Mouse (Mus musculus) small intestine, adult 2 months (tissue): ENCODE measurements at regions not wholly inside any gene's neighbourhood (a gene's known extent, or its start where the extent isn't known, plus 50 kb on each side); places are given as distances from the start of the nearest gene placed in this dataset.

Experiments used
- H3K27ac ChIP-seq: fragments of 200-500 bp; 2 replicates; pipeline ENCODE4 v1.5.1; 2012; ENCODE audit warnings: low read depth, low read length, control low read depth, inconsistent platforms; ENCODE audit not compliant: insufficient read depth
- H3K27me3 ChIP-seq: fragments of 200-500 bp; 2 replicates; pipeline ENCODE4 v1.6.1; 2012; ENCODE audit warnings: mild to moderate bottlenecking, moderate library complexity, low read length, inconsistent platforms; ENCODE audit not compliant: control insufficient read depth, insufficient read depth
- H3K36me3 ChIP-seq: fragments of 200-500 bp; 2 replicates; pipeline ENCODE4 v1.6.1; 2012; ENCODE audit warnings: mild to moderate bottlenecking, low read length, control low read depth, inconsistent platforms; ENCODE audit not compliant: control insufficient read depth, insufficient read depth
- H3K4me1 ChIP-seq: fragments of 200-500 bp; 2 replicates; pipeline ENCODE4 v1.6.1; 2012; ENCODE audit warnings: low read length, inconsistent platforms, mixed read lengths; ENCODE audit not compliant: control insufficient read depth, insufficient read depth, insufficient read length
- H3K4me3 ChIP-seq: fragments of 200-500 bp; 2 replicates; pipeline ENCODE4 v1.5.1; 2012; ENCODE audit warnings: low read depth, mild to moderate bottlenecking, control low read depth, inconsistent platforms, low read length, moderate library complexity
- CTCF ChIP-seq: fragments of 200-500 bp; IDR thresholded peaks from 2 replicates; pipeline ENCODE4 v1.5.1; 2012; ENCODE audit warnings: low read depth, mild to moderate bottlenecking, control low read depth, inconsistent platforms, low read length, moderate library complexity, mixed read lengths; ENCODE audit not compliant: insufficient replicate concordance, insufficient read length; ENCODE audit errors: extremely low read depth
- POLR2A ChIP-seq: fragments of 200-500 bp; IDR thresholded peaks from 2 replicates; pipeline ENCODE4 v1.6.1; 2012; ENCODE audit warnings: low read depth, mild to moderate bottlenecking, control low read depth, inconsistent platforms, low read length, moderate library complexity
- WGBS: fragments of 180-500 bp; shearing (Covaris S2); methylation state at CpG from one replicate; pipeline ENCODE4 v1.1.7; 2018; 5-methylcytosine and 5-hydroxymethylcytosine counted together

- Histone ChIP-seq H3K36me3 (no peaks in the 10 kb centered on the region), H3K4me1 (no peaks in the 10 kb centered on the region), H3K4me3 (no peak overlapping the region), H3K27me3 (no peaks in the 10 kb centered on the region), H3K27ac (no peak overlapping the region)
- TF ChIP-seq POLR2A (no peak), CTCF (no peak)
- 84% methylated on average over 4 of the region's 4 CpGs for WGBS
Observed at GRCm38 (mm10) chr15:96944741-96945140, 111.0 kb downstream of the Slc38a4 start.

- 92% methylated on average over 4 of the region's 4 CpGs for WGBS
- H3K4me1 ChIP-seq, result no peaks in the 10 kb centered on the region
- H3K27me3 ChIP-seq, result no peaks in the 10 kb centered on the region
- no peaks in the 10 kb centered on the region for H3K36me3 ChIP-seq
- H3K4me3 ChIP-seq, result no peak overlapping the region
- TF ChIP-seq CTCF (no peak), POLR2A (no peak)
- H3K27ac ChIP-seq, result no peak overlapping the region
Observed at GRCm38 (mm10) chr15:96942651-96943050, 113.1 kb downstream of the Slc38a4 start.

DNA sequence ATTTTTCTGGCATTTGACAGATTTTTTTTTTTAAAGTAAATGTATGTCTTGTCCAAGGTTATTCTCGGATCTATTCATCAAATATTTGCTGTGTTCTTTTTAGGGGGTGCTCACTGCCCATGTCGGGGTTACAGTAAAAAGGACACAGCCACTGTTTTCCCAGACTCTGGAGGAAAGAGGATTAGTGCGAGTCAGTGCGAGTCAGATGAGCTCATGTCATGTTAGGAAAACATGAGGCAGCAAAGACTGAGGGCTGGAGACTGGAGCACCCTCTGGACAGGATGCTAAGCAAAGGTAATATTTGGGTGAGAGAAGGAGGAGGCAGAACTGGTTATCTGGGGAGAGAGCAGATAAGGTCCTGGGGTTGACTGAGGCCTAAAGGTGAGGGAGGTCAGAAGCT is 117.3 kb downstream of the Slc38a4 start:
- no peak for TF ChIP-seq CTCF
- TF ChIP-seq POLR2A, result no peak
- no peak overlapping the region for H3K4me3 ChIP-seq
- no peaks in the 10 kb centered on the region for H3K36me3 ChIP-seq
- peaks cover 2% of the 10 kb centered on the region; the same call in 1 of the 2 replicates for H3K4me1 ChIP-seq
- no peak overlapping the region for H3K27ac ChIP-seq
- no peaks in the 10 kb centered on the region for H3K27me3 ChIP-seq
- 66% methylated on average over 4 of the region's 4 CpGs for WGBS

GRCm38 (mm10) chr15:96937623-96938022 is 118.1 kb downstream of the Slc38a4 start:
- Histone ChIP-seq H3K27me3 (no peaks in the 10 kb centered on the region), H3K4me1 (peaks cover 2% of the 10 kb centered on the region; the same call in 1 of the 2 replicates), H3K4me3 (no peak overlapping the region), H3K36me3 (no peaks in the 10 kb centered on the region), H3K27ac (no peak overlapping the region)
- 56% methylated on average over 6 of the region's 6 CpGs for WGBS
- TF ChIP-seq CTCF (no peak), POLR2A (no peak)

- WGBS, result 3% methylated on average over 18 of the region's 18 CpGs
- Histone ChIP-seq H3K4me1 (peaks cover 2% of the 10 kb centered on the region; the same call in 1 of the 2 replicates), H3K27me3 (no peaks in the 10 kb centered on the region), H3K4me3 (peak overlapping the region; percentile 17; the same call in 1 of the 2 replicates), H3K27ac (no peak overlapping the region), H3K36me3 (no peaks in the 10 kb centered on the region)
- TF ChIP-seq CTCF (peak; percentile 100), POLR2A (no peak)
Observed at GRCm38 (mm10) chr15:96936705-96937346, 118.9 kb downstream of the Slc38a4 start.

- no peak overlapping the region for H3K4me3 ChIP-seq
- H3K4me1 ChIP-seq, result peaks cover 2% of the 10 kb centered on the region; the same call in 1 of the 2 replicates
- no peak overlapping the region for H3K27ac ChIP-seq
- 85% methylated on average over 5 of the region's 5 CpGs for WGBS
- H3K36me3 ChIP-seq, result no peaks in the 10 kb centered on the region
- H3K27me3 ChIP-seq, result no peaks in the 10 kb centered on the region
- TF ChIP-seq CTCF (no peak), POLR2A (no peak)
Observed at GRCm38 (mm10) chr15:96936216-96936615, 119.5 kb downstream of the Slc38a4 start.

- Histone ChIP-seq H3K36me3 (no peaks in the 10 kb centered on the region), H3K27me3 (no peaks in the 10 kb centered on the region), H3K27ac (no peak overlapping the region)
Observed at GRCm38 (mm10) chr15:96933451-96933850, 122.3 kb downstream of the Slc38a4 start.

More at GRCm38 (mm10) chr15:96933451-96933850, 122.3 kb downstream of the Slc38a4 start:
- WGBS, result 66% methylated on average over 3 of the region's 3 CpGs
- Histone ChIP-seq H3K4me1 (peaks cover 2% of the 10 kb centered on the region; the same call in 1 of the 2 replicates), H3K4me3 (no peak overlapping the region)
- TF ChIP-seq POLR2A, result no peak
- no peak for TF ChIP-seq CTCF
